19 mouse cellular contexts compared by ENCODE assay signal in genomic region chr3:81564757-81565063, GRCm38 (mm10).
"Had no signal": no experiment of that assay in that cellular context is flagged by ENCODE, and none has a peak within 500 bp of the region (broad histone marks: within the 10 kb centered on the region; RNA-seq: fewer than 3 reads in every experiment).

No protein-coding gene starts in this region.

- H3K9ac ChIP-seq: heart, embryonic 13.5 days; heart, embryonic 15.5 days; hindbrain, embryonic 13.5 days; hindbrain, embryonic 15.5 days; kidney, embryonic 15.5 days; limb, embryonic 12.5 days; liver, embryonic 13.5 days had no signal

- H3K4me1 ChIP-seq: heart, embryonic 13.5 days; heart, embryonic 15.5 days; hindbrain, embryonic 13.5 days; hindbrain, embryonic 15.5 days; kidney, embryonic 15.5 days; limb, embryonic 10.5 days; limb, embryonic 12.5 days; liver, embryonic 13.5 days had no signal

- H3K27ac ChIP-seq: heart, adult 2 months; heart, embryonic 13.5 days; heart, embryonic 15.5 days; hindbrain, embryonic 13.5 days; hindbrain, embryonic 15.5 days; hindbrain, postnatal 0 days; kidney, embryonic 15.5 days; kidney, postnatal 0 days; limb, embryonic 10.5 days; limb, embryonic 12.5 days; liver, embryonic 13.5 days had no signal

- DNase-seq: kidney, adult 11 months; kidney, postnatal 14 days; kidney, postnatal 36 days; layer of hippocampus, adult 9-11 months; layer of hippocampus, postnatal 36 days; liver; liver, embryonic 13.5 days had no signal

- H3K4me3 ChIP-seq: heart, adult 2 months; heart, embryonic 13.5 days; heart, embryonic 15.5 days; hindbrain, embryonic 13.5 days; hindbrain, embryonic 15.5 days; kidney, embryonic 15.5 days; limb, embryonic 10.5 days; limb, embryonic 12.5 days; liver, embryonic 13.5 days had no signal

- H3K9me3 ChIP-seq: heart, embryonic 13.5 days; heart, embryonic 15.5 days; hindbrain, embryonic 13.5 days; hindbrain, embryonic 15.5 days; kidney, embryonic 15.5 days; limb, embryonic 10.5 days; limb, embryonic 12.5 days; liver, embryonic 13.5 days had no signal

- ATAC-seq: hindbrain, postnatal 0 days had no signal

- H3K27me3 ChIP-seq: heart, embryonic 13.5 days; heart, embryonic 15.5 days; hindbrain, embryonic 13.5 days; hindbrain, embryonic 15.5 days; kidney, embryonic 15.5 days; limb, embryonic 12.5 days; liver, embryonic 13.5 days had no signal

- H3K36me3 ChIP-seq: heart, embryonic 13.5 days; heart, embryonic 15.5 days; hindbrain, embryonic 13.5 days; hindbrain, embryonic 15.5 days; kidney, embryonic 15.5 days; limb, embryonic 10.5 days; limb, embryonic 12.5 days; liver, embryonic 13.5 days had no signal

- H3K4me2 ChIP-seq: heart, embryonic 11.5 days; heart, embryonic 13.5 days; heart, embryonic 15.5 days; hindbrain, embryonic 13.5 days; hindbrain, embryonic 15.5 days; kidney, embryonic 15.5 days; limb, embryonic 12.5 days; liver, embryonic 11.5 days; liver, embryonic 13.5 days had no signal
